Mouse (Mus musculus) adrenal gland, postnatal 10 days (tissue): Measurements from ENCODE around the gene Obscn. TPM values are rescaled to one million over a fixed set of nuclear protein-coding genes. Genes with fewer than 3 reads are reported as not detected.

Experiments used
- microRNA-seq: library from miRNA; unstranded; fragments of <30 nt; microRNA quantifications from one replicate; pipeline ENCODE4 v1.2.0, GENCODE M21; 2021
- total RNA-seq, 2 experiments: library from RNA; stranded (reverse); gene quantifications; 2 replicates each; pipeline ENCODE4 v1.2.3; 2021

The Obscn gene
- total RNA-seq, 2 experiments from 2014 or later = 20.0 to 75.3 TPM

Small RNAs within 50 kb of the gene (microRNA-seq; reads per million reads assigned to microRNA genes)
- not detected for gene Gm44313

Other genes with a start within 250 kb of the Obscn start
- gene Zfp39, start 232.2 kb downstream of the Obscn start, total RNA-seq = 1 to 10 TPM; 4.7 to 6.7 TPM
- gene Btnl10, start 218.5 kb downstream of the Obscn start, total RNA-seq = 1 to 10 TPM; 1.2 to 2.1 TPM
- gene Rnf187, start 197.5 kb downstream of the Obscn start, total RNA-seq = 100 to 1,000 TPM; 154 to 156 TPM
- gene Hist3h2ba, start 187.5 kb downstream of the Obscn start, total RNA-seq = 10 to 100 TPM; 23.0 to 32.1 TPM
- gene Hist3h2a, start 181.7 kb downstream of the Obscn start, total RNA-seq = 10 to 100 TPM; 30.8 to 37.5 TPM
- gene Trim17, start 181.7 kb downstream of the Obscn start, total RNA-seq = under 1 TPM; 0.09 TPM
- 10 to 100 TPM; 19.7 to 24.3 TPM for gene Trim11, start 158.3 kb downstream of the Obscn start, total RNA-seq
- gene Iba57, start 27.3 kb upstream of the Obscn start, total RNA-seq = 10 to 100 TPM; 19.6 to 19.8 TPM
- under 1 TPM; 0.48 to 0.88 TPM for gene Gjc2, start 46.8 kb upstream of the Obscn start, total RNA-seq
- gene Guk1, start 55.8 kb upstream of the Obscn start, total RNA-seq = 10 to 100 TPM; 63.7 to 64.9 TPM
- 10 to 100 TPM; 72.8 to 78.8 TPM for gene Mrpl55, start 66.1 kb upstream of the Obscn start, total RNA-seq
- gene 2310033P09Rik, start 71.9 kb upstream of the Obscn start, total RNA-seq = 10 to 100 TPM; 21.2 to 21.8 TPM
- gene Arf1, start 91.9 kb upstream of the Obscn start, total RNA-seq = 100 to 1,000 TPM; 322 to 364 TPM
- not detected for gene Wnt3a, start 154.3 kb upstream of the Obscn start, total RNA-seq
- 1 to 10 TPM; 1.7 to 3.5 TPM for gene Wnt9a, start 170.5 kb upstream of the Obscn start, total RNA-seq
- not detected for gene Prss38, start 239.3 kb upstream of the Obscn start, total RNA-seq